Mouse (Mus musculus) heart, adult 2 months (tissue): Measurements from ENCODE around the gene Wdr37.

Experiments used
- CTCF ChIP-seq: fragments of 200-600 bp; IDR thresholded peaks from 2 replicates; pipeline ENCODE4 v1.8.1; 2022; ENCODE audit warnings: antibody characterized with exemption, mild to moderate bottlenecking, moderate library complexity
- EP300 ChIP-seq: fragments of 200-500 bp; IDR thresholded peaks from 2 replicates; pipeline ENCODE4 v1.6.1; 2011; ENCODE audit warnings: low read depth, low read length, control low read depth; ENCODE audit not compliant: insufficient read depth

DNA sequence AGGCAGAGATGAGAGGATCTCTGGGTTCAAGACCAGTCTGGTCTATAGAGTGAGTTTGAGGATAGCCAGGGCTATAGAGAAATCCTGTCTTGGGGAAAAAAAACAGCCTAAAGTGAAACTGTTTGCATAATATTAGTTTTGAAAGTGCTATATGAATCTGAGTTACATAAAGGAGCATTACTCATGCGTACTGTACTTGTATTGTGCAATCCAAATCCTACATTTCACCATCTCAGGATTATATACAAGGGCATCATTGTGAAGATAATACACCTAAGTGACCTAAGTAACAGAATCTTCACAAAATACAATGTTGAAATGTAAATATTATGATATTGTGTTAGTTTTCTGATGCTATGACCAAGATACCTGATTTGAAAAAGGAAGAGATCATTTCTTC lies 2.1 kb upstream of the Wdr37 start:
- TF ChIP-seq CTCF (no peak), EP300 (no peak)
